Mouse (Mus musculus) myocyte (in vitro differentiated cells): ENCODE measurements around the gene Pi4kb.

Source experiments
- CEBPB ChIP-seq: IDR thresholded peaks from 2 replicates; pipeline ENCODE4 v1.6.1; 2011; ENCODE audit warnings: mild to moderate bottlenecking, moderate library complexity; ENCODE audit not compliant: poor library complexity, insufficient read depth, severe bottlenecking
- E2F4 ChIP-seq: IDR thresholded peaks from one replicate; pipeline ENCODE4 v1.6.1; 2011; ENCODE audit warnings: mild to moderate bottlenecking, control low read depth, moderate library complexity; ENCODE audit not compliant: insufficient read depth
- MAX ChIP-seq: IDR thresholded peaks from one replicate; pipeline ENCODE4 v1.6.1; 2011; ENCODE audit warnings: low read depth, mild to moderate bottlenecking, control low read depth
- MYOD1 ChIP-seq, 3 experiments: IDR thresholded peaks; one replicate each; pipeline ENCODE4 v1.6.1; 2011; ENCODE audit warnings: control low read depth in 2 of 3, low read depth in 2 of 3, mild to moderate bottlenecking in 2 of 3, moderate library complexity in 1 of 3; ENCODE audit not compliant: insufficient read length in 2 of 3, control insufficient read depth in 1 of 3
- POLR2A ChIP-seq: IDR thresholded peaks from one replicate; pipeline ENCODE4 v1.6.1; 2011; ENCODE audit warnings: low read depth, mild to moderate bottlenecking, control low read depth, moderate library complexity; ENCODE audit not compliant: insufficient read length
- POLR2AphosphoS2 ChIP-seq: IDR thresholded peaks from one replicate; pipeline ENCODE4 v1.6.1; 2011; ENCODE audit warnings: low read depth, control low read depth; ENCODE audit not compliant: insufficient read length
- SRF ChIP-seq: IDR thresholded peaks from one replicate; pipeline ENCODE4 v1.6.1; 2011; ENCODE audit warnings: low read depth; ENCODE audit not compliant: control insufficient read depth, insufficient read length

DNA sequence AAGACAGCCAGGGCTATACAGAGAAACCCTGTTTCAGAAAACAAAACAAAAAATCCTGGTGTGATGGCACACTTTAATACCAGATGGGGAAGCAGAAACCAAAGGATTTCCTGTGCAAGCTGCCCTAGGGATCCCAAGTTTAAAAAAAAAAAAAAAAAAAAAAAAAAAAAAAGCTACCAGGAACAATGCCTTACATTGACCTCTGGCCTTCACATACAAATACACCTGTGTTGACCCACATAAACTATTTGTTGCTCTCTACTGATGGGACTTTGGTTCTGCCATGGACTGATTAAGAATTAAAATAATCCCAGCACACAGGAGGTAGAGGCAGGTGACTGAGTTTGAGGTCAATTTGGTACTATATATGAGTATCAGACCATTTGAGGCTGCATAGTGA, 28.7 kb downstream of the Pi4kb start:
- TF ChIP-seq CEBPB: no peak
- no peak for TF ChIP-seq POLR2A
- TF ChIP-seq SRF: no peak
- no peak for TF ChIP-seq POLR2AphosphoS2
- no peak for TF ChIP-seq MAX
- no peak for TF ChIP-seq E2F4
- no peak for TF ChIP-seq MYOD1 (IDR thresholded peaks at IDR 0.05; ENCODE audit: control insufficient read depth in 1 of 3, insufficient read length in 2 of 3, low read depth in 2 of 3)
